25 mouse cellular contexts compared by ENCODE assay signal in the genomic region with DNA sequence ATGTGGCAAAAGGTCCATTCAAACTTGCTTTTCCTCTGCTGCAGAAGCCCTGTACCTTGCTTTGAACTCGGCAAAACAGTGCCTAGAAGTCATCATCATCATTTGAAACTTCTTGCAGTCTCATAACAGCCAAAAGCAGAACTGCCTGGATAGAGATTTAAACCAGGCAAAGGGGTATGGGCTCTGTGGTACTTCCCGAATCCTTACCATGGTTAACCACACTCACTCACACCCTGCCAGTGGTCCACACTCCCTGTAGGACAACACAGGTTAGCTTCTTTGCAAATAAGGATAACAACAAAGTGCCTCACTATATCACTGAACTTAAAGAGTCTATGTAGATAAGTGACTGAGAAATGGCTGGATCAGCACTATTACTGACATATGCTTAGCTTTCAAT.
"Had no signal": no experiment of that assay in that cellular context is flagged by ENCODE, and none has a peak within 500 bp of the region (broad histone marks: within the 10 kb centered on the region; RNA-seq: fewer than 3 reads in every experiment).

No protein-coding gene starts in this region.

- H3K4me2 ChIP-seq: heart, embryonic 12.5 days; hindbrain, embryonic 13.5 days; hindbrain, embryonic 15.5 days; limb, embryonic 12.5 days; liver, embryonic 11.5 days; liver, embryonic 13.5 days; liver, embryonic 15.5 days had no signal

- H3K27me3 ChIP-seq: heart, embryonic 12.5 days; hindbrain, embryonic 13.5 days; hindbrain, embryonic 15.5 days; limb, embryonic 12.5 days; liver, embryonic 13.5 days; liver, embryonic 15.5 days had no signal

- H3K27ac ChIP-seq: heart, embryonic 10.5 days; hindbrain, embryonic 13.5 days; hindbrain, embryonic 15.5 days; hindbrain, postnatal 0 days; layer of hippocampus, adult 2 months; left cerebral cortex, adult 2 months; limb, embryonic 10.5 days; limb, embryonic 12.5 days; liver, embryonic 13.5 days; liver, embryonic 15.5 days had no signal

- DNase-seq: gastrocnemius, postnatal 14 days; gastrocnemius, postnatal 36 days; heart, adult 18-20 months; heart, postnatal 10 days; heart, postnatal 4 days; kidney, adult 11 months; kidney, adult 2 months; kidney, adult 9 months; kidney, postnatal 10 days; kidney, postnatal 25 days; kidney, postnatal 4 days; liver; liver, embryonic 13.5 days had no signal

- H3K9ac ChIP-seq: heart, embryonic 12.5 days; hindbrain, embryonic 13.5 days; hindbrain, embryonic 15.5 days; limb, embryonic 12.5 days; liver, embryonic 13.5 days; liver, embryonic 15.5 days had no signal

- H3K9me3 ChIP-seq: heart, embryonic 10.5 days; heart, embryonic 12.5 days; hindbrain, embryonic 13.5 days; hindbrain, embryonic 15.5 days; limb, embryonic 10.5 days; limb, embryonic 12.5 days; liver, embryonic 13.5 days; liver, embryonic 15.5 days had no signal

- H3K36me3 ChIP-seq: heart, embryonic 10.5 days; heart, embryonic 12.5 days; hindbrain, embryonic 13.5 days; hindbrain, embryonic 15.5 days; limb, embryonic 10.5 days; limb, embryonic 12.5 days; liver, embryonic 13.5 days; liver, embryonic 15.5 days had no signal

- H3K4me3 ChIP-seq: heart, embryonic 10.5 days; heart, embryonic 12.5 days; hindbrain, embryonic 13.5 days; hindbrain, embryonic 15.5 days; layer of hippocampus, adult 2 months; left cerebral cortex, adult 2 months; limb, embryonic 10.5 days; limb, embryonic 12.5 days; liver, embryonic 13.5 days; liver, embryonic 15.5 days had no signal

- ATAC-seq: hindbrain, postnatal 0 days; intestine, embryonic 16.5 days had no signal

- H3K4me1 ChIP-seq: heart, embryonic 10.5 days; hindbrain, embryonic 13.5 days; hindbrain, embryonic 15.5 days; limb, embryonic 10.5 days; limb, embryonic 12.5 days; liver, embryonic 13.5 days; liver, embryonic 15.5 days had no signal
